Mouse (Mus musculus) v-Abl transformed pro-B cells (cell line): ENCODE measurements around the gene Kcp.

ENCODE experiments used
- in situ Hi-C, 2 experiments: fragments of 400-800 bp; cut with MboI; formaldehyde crosslinking; loops; one replicate each; pipeline ENCODE4 v1.15.1; 2025; ENCODE audit not compliant: unreplicated experiment in 2 of 2

Gene Kcp

DNA sequence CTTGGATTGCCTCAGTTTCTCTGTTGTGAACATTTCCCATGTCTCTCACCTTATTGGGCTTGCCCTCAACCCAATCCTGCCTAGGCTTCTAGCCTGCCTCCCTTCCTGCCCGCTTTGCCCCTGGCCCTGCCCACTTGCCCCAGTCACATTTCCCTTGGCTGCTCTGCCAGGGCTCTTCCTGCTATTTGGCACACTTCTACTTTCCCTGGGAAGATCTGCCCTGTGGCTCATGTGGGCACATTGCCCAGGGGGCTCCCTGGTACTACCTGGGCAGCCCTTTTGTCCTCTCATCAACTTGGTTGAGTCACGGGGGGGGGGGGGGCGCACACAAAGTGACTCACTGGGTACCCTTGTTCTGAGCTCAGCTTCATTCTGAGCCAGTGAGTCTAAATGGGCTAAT lies 75.6 kb downstream of the Kcp start:
- in situ Hi-C loops, result no loop called here

DNA sequence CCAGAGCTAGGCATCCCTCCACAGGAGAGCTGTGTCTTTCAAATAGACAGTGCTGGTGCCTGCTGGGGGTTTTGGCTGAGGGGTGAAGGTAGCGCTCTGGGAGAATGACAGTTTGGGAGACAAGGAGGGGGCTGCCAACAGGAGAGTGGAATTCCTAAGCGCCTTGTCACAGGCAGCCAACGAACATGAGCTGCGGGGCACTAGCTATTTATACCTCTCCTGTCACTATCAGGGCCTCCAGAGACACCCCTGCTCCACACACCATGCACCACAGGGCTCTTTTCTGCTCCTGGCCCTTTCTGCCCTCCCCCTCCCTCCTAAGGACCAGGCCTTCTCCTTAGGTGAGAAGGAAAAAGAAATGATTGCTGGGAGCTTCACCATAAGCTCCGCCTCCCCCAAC lies 76.3 kb downstream of the Kcp start:
- in situ Hi-C loops, result no loop called here

DNA sequence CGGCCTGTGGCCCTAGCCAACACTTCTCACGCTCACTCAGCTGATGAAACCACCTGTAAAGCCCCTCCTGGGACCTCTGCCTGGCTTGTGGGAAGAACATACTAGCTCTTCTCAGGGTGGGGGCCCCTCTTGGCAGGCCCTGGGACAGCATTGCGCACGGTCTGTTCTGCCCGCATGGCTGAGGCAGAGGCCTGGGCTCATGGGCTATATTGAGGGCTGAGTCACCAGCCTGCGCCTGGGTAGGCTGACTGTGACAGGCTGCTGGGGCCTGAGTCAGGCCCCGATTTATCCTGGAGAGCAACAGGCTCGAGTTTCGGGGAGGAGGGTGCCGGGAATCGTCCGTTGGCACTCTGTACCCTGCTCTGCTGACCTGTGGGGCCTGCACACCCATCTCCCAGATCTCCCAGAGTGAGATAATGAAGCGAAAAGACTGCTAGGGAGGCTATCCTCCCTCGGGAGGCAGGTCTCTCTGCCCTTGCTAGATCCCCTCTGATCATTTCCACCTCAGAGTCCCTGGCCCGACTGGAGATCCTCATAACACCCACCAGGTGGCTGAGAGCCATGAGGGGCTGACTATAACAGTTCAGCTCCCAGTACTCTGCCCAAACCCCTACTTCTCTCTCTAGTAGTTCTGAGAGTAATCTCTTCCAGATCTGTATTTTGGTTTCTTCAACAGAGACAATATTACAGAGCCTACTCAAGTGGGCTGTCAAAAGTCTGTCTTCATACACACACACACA lies 76.9 kb downstream of the Kcp start:
- in situ Hi-C loops, result no loop called here

DNA sequence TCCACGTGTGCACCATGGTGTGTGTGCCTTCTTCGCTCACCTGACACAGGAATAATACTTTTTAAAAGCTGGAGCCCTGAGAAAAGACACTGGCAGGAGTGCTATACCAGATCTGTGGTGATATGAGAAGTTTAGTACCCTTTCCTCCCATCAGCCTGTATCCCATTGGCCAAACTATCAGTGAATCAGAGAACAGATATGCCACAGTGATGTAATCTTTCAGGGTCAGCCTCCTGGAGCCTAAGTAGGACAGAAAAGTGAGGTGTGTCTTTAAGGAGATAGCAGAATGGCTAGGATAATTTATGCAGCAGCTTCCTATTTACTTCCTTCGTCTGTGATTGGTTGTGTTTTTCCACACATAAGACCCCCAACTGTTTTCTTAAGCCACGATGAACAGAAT lies 79.6 kb downstream of the Kcp start:
- in situ Hi-C loops, result no loop called here

DNA sequence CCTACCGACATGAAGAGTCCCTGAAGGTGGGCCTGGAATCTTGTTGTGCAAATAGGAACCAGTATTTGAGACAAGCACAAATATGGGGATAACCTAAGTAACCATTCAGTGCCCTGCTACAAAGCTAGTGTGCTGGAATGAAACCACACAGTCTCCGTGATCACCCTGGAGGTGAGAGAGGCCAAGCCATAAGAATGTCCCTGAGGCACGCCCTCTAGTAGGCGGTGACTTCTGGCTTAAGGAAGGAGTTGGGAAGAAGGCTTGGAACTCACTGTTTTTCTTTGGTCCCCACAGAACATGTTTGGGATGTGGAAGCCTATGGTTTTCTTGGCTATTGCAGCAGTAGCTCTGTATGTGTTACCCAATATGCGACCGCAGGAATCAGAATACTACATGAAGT lies 81.4 kb downstream of the Kcp start:
- in situ Hi-C loops, result no loop called here

DNA sequence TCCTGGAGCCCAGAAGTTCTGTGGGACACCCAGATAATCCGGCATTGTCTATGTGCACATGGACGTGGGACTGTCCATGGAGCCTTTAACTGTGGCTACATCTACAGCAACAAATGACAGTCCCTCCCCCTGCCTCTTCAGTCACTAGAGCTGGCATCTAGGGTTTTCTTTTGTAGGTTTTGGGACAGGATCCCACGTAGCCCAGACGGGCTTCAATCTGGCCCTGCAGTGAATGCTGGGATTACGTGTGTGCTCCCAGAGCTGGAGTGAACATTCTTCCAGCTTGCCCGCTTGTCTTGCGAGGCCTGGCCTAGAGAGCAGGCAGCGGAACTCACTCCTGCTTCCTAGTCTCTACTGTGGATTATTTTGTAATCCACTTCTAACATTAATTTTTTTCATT lies 82.6 kb downstream of the Kcp start:
- in situ Hi-C loops, result no loop called here
